Mouse (Mus musculus) left cerebral cortex, postnatal 25 days (tissue): ENCODE measurements around the gene Suz12. TPM values are rescaled to one million over a fixed set of nuclear protein-coding genes. Genes with fewer than 3 reads are reported as not detected.

Experiments used
- DNase-seq, 2 experiments: peaks; one replicate each; pipeline ENCODE4 v3.0.0; 2022; ENCODE audit warnings: low spot score in 2 of 2, mixed read lengths in 1 of 2
- intact Hi-C: fragments of 180-260 bp; cut with DNase I; formaldehyde crosslinking; loops from one replicate; pipeline ENCODE4 v1.15.1; 2025
- total RNA-seq, 2 experiments: library from RNA; stranded (reverse); gene quantifications; 2 replicates each; pipeline ENCODE4 v1.2.3; 2021

The Suz12 gene
- total RNA-seq, 2 experiments from 2014 or later, result 35.2 to 41.2 TPM

DNA sequence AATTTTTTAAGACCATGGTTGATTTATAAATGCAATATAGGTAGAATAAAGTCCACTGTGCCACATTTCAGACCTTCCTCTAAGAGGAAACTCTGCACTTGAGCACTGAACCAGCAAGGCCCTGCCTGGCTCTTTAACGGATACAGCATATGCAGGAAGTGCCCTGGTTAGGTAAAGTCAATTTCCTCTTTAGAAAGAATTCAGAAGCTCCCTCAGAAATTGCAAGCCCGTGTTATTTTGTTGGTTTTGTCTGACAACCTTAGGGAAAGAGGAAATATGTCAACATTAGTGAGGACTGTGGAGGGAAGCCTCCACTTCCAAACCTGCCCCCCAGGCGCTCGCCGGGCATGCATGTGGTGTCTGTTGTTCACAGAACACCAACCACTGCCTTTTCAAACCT lies 74.7 kb downstream of the Suz12 start:
- intact Hi-C loops, result no loop called here
- DNase-seq, result no peak

DNA sequence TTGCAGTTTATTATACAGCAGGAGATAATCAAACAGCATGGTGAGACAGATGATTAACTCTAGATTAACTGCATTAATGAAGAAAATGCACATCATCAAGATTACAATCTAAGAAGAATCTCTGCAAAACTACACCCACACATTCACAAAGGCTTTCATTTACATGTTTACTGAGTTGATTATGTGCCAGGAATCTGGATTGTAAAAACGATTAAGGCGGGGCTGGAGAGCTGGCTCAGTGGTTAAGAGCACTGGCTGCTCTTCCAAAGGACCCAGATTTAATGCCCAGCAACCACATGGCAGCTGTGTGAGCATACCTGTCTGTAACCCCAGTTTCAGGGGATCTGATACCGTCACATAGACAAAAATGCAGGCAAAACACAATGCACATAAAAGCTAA lies 76.9 kb downstream of the Suz12 start:
- DNase-seq, result no peak
- intact Hi-C loops, result no loop called here

DNA sequence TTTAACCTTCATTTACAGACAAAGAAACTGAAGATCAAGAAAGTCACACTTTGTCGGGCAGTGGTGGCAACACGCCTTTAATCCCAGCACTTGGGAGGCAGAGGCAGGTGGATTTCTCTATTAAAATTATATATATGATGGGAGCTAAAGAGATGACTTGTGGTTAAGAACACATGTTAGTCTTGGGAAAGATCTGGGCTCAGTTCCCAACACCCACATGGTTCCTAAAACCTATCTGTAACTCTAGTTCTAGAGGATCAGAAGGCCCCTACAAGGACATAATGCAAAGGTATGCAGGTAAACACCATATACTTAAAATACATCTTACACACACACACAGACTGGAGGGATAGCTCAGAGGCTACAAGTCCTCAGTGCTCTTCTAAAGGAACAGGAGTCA lies 78.1 kb downstream of the Suz12 start:
- DNase-seq, result no peak
- intact Hi-C loops, result no loop called here

DNA sequence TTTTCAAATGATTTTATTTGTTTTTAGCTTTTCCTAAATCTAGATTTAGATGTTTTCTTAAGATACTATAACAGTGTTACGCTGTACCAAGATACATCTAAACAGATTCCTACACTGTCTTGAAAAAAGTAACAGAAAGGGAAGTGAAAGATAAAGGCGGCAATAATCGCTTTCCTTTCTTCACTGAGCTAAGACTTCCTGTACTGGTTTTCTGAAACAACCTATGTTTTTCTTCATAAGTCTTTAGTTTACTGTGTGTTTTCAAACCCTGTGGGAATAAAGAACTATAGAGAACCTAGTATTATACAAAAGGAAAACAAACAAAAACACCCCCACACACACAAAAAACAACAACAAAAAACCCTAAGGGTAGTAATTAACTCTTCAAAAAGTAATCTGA lies 79.5 kb downstream of the Suz12 start:
- intact Hi-C loops, result no loop called here

DNA sequence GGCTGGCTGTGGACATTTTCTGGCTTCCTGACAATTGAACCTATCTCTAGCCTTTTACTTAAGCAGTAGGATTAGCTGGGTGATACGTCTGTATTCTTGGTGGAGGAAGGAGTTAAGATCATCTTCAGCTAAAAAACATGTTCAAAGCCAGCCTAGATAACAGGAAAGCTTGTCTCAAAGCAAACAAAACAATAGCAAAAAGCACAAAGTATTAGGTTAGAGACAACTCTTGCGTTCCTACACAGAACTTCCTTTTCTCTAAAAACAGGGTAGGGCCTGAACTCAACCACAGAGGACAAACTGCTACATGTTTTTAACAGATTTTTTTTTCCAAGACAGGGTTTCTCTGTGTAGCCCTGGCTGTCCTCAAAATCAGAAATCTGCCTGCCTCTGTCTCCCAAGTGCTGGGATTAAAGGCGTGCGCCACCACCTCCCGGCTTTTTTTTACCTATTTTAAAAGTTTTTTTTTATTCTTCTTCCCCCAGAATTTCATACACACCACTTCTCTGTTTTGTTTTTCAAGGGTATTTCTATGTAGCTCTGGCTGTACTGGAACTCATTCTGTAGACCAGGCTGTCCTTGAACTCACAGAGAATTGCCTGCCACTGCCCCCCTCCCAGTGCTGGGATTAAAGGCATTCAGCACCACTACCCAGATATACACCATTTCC lies 82.8 kb downstream of the Suz12 start:
- DNase-seq, result no peak
- intact Hi-C loops, result no loop called here

More for the DNA sequence above, 79.5 kb downstream of the Suz12 start:
- DNase-seq, result no peak

DNA sequence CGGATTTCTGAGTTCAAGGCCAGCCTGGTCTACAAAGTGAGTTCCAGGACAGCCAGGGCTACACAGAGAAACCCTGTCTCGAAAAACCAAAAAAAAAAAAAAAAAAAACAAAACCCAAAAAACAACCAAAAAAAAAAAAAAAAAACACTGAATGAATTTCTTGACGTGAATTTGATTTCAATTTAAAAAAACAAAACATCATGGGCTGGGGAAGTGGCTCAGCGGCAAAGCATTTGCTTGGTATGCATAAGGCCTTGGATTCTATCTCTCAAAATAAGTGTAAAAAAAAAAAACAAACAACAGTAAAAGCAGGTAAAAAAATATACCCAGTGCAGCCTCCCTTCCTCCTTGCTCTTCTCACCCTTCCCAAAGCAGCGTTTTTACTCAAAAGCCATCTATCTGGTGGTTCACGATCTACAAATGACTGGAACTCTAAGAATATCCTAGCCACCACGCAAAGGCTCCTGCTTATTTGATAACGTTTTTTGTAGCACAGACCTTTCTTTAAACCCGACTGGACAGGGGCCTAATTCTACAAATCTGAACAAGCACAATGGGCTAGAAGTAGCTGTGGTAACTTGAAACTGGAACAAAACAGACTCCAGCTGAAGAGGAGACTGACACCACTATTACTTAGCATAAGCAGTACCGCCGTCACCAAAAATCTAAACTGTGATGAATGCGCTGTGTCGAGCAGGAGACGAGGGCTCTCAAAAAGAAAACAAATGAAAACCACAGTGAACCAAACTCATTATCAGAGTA lies 85.1 kb downstream of the Suz12 start:
- DNase-seq, result no peak
- intact Hi-C loops, result no loop called here

DNA sequence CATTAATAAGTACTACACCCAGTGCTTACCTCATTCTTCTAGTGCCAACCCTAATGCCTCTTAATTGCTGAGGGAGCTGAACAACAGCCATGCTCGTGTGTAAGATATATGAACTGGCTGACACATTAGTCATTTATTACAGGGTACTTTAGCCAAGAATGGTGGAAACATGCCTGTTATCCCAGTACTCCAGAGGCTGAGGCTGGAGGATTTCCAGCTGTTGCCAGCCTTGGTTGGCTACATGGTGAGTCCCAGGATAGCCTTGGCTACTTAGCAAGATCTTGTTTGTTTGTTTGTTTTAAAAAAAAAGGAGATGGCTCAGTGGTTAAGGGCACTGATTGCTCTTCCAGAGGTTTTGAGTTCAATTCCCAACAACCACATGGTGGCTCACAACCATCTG lies 85.9 kb downstream of the Suz12 start:
- DNase-seq, result no peak
- intact Hi-C loops, result no loop called here

DNA sequence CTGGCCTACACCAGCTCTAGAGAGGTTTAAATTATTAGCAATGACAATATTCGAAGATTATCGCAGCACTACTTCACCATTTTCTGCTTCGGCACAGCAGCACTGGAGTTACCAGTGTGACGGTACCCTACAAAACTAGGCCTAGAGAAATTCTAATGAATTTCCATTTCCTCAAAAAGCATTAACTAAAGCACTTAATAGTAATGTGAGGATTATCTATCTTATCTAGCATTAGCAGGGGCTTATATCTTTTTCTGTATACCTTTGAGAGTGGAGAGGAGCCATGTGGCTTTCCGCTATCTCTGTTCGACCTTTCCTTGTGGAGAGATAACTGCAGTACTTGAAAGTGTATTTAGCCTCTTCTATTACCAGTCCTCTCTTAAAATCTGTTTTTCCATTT lies 86.8 kb downstream of the Suz12 start:
- no peak for DNase-seq
- intact Hi-C loops, result loop anchor here (5.0 kb wide), 1 partner anchor 37 kb away; no protein-coding TSS in a partner anchor

DNA sequence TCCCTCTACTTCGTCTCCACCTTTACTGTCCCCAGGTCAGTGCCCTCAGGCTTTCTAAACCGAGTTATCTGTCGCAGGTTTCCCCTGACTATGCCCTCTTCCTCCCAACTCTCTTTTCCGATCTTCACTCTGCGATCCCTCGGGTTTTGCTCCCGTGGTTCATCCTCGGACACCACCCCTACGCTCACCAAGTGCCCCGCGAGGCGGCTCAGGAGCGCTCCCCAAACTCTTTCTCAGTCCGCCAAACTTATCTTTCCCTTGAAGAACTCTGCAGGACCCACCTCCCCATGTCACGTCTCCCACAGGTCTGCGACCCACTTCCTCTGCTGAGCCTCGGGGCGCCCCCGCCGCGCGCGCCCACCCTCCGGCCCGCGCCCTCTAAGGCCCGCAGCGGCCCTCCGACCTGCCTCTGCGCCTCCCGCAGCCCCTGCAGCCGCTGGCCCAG lies 87.5 kb downstream of the Suz12 start:
- DNase-seq, result no peak
- intact Hi-C loops, result loop anchor here (5.0 kb wide), 1 partner anchor 38 kb away; no protein-coding TSS in a partner anchor

DNA sequence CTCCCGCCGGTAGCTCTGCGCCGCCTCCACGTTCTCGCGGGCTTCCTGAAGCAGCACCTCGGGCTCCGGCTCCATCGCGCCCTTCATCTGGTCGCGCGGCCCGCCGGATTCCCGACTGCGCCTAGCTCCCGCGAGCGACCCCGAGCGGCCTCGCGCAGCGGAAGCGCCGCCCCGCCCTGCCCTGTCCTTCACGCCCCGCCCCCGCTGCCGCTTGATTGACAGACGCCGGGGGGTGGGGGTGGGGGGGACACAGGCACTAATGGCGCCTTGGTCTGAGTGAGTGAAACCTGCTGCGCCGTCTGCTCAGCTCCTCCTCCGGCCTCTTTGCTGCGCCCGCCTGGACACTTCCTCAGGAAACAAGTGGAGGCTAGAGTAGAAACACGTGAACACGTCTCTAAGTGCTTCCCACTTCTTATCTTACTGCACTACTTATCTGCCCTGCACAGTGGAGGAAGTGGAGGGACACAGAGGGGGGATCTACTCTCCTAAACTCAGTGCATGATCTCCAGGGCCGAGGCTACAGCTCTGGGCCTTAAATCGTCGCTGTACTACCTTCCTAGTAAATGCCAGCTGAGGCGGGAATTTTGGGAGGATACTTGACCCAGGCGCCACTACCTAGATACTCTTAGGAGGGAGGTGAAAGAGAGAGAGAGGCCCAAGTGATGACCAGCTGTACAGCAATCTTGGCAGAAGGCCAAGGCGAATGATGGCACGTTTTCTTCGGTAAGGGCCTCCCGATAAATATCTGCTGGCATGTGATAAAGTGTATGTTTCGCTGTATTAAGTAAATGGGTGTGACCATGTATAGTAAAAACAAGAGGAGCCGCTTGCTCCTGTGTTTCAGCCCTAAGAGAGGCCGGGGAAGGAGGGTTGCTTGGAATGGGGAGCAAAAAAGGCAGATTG lies 88.2 kb downstream of the Suz12 start, which contains the start of gene Crlf3:
Gene Crlf3, minus strand, starts transcription at position 166 of the 903 bp plus-strand sequence.
- peak; percentile 85 to 86 for DNase-seq
- intact Hi-C loops, result loop anchor here (5.0 kb wide), 1 partner anchor 39 kb away; no protein-coding TSS in a partner anchor

DNA sequence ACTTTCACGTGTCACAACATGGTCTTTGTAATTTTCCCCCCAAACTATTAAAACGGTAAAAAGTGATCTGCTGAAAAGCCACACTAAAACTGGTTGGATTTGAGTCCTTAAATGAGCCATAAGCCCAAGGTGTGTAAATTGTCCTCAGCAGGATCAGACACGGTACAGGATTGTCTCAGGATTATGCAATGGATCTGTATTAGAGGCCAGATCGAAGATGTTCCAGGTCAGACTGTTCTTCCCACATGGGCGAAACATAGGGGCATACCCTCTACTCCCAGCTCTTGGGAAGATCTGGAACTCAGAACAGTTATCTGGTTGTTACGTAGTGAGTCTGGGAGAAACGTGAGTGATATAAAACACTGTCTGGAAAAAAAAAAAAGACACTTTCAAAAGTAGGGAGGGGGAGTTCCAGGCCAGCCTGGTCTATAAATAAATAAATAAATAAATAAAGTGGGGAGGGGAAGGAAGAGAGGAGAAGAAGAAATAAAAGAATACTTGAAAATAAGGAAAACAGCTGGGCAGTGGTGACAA lies 88.9 kb downstream of the Suz12 start:
- no peak for DNase-seq
- intact Hi-C loops, result loop anchor here (5.0 kb wide), 1 partner anchor 40 kb away; no protein-coding TSS in a partner anchor

Other genes starting within 250 kb of the Suz12 start
- gene Utp6, start 30.7 kb upstream of the Suz12 start, total RNA-seq, result 10 to 100 TPM; 25.3 to 32.0 TPM
- 10 to 100 TPM; 12.2 to 13.4 TPM for gene Crlf3, start 87.9 kb downstream of the Suz12 start, total RNA-seq
- gene Atad5, start 96.3 kb downstream of the Suz12 start, total RNA-seq, result 1 to 10 TPM; 2.7 to 3.3 TPM
- gene Tefm, start 149.1 kb downstream of the Suz12 start, total RNA-seq, result 10 to 100 TPM in 1 of 2 experiments, 1 to 10 TPM in 1; 9.4 to 10.0 TPM
- 1 to 10 TPM; 6.9 to 7.8 TPM for gene Adap2, start 161.0 kb downstream of the Suz12 start, total RNA-seq
- gene Rnf135, start 190.7 kb downstream of the Suz12 start, total RNA-seq, result 1 to 10 TPM; 3.4 to 4.1 TPM
- gene Rhot1, start 215.9 kb downstream of the Suz12 start, total RNA-seq, result 10 to 100 TPM; 72.9 to 76.9 TPM